ENCODE assay signal across 9 mouse cellular contexts in the genomic region with DNA sequence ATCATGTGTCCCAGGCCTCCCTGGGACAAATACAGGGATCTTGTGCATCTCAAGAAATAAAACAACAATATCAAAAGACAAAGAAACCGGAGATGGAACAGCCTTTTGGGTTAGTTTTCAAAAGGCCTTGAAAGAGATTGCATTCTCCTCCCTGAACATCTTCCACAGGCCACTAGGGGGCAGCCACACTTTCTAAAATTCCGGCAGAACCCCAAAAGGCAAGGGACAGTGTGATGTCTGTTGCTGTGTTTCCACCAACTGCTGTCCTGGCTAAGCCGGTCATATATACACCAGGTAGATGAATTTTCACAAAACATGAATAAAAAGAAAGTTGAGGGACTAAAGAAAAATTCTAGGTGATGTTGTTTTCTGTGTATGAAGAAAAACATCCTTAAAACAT. TPM values are rescaled to one million over a fixed set of nuclear protein-coding genes. Genes with fewer than 3 reads are reported as not detected.
DNase-seq lines count a peak whose midpoint lies in the region; ATAC-seq and TF ChIP-seq lines count a peak whose summit lies in the region.
"Had no signal": no experiment of that assay in that cellular context is flagged by ENCODE, and none has a peak within 500 bp of the region (broad histone marks: within the 10 kb centered on the region; RNA-seq: fewer than 3 reads in every experiment).

No protein-coding gene starts in this region.

- peak; percentile 69 for DNase-seq in hindbrain, embryonic 11.5 days (ENCODE audit: low spot score)
- peak; percentile 38 for DNase-seq in ES-CJ7 (ENCODE audit: low read depth, low spot score)
- DNase-seq in brain, embryonic 18.5 days (ENCODE audit: low read depth, low spot score): peak; percentile 60
- DNase-seq in forebrain, postnatal 0 days: peak; percentile 85
- peak; percentile 31 for DNase-seq in layer of hippocampus, adult 9-10 months (ENCODE audit: low spot score)
- DNase-seq in urinary bladder, postnatal 36 days (ENCODE audit: low spot score in 2 of 2): peak; percentile 14 to 42
- DNase-seq: liver, embryonic 13.5 days had no signal

- no peak overlapping the region for H3K9ac ChIP-seq in hindbrain, embryonic 11.5 days (ENCODE audit: low read depth, low read length)
- H3K9ac ChIP-seq in hindbrain, embryonic 12.5 days: no peak overlapping the region
- H3K9ac ChIP-seq in forebrain, postnatal 0 days: no peak overlapping the region
- H3K9ac ChIP-seq: liver, embryonic 13.5 days had no signal

- peak; percentile 91 for TF ChIP-seq CTCF in forebrain, postnatal 0 days (IDR thresholded peaks at IDR 0.05; ENCODE audit: low read depth)

- no peak for ATAC-seq in hindbrain, embryonic 11.5 days (ENCODE audit: low FRiP score)
- ATAC-seq in hindbrain, embryonic 12.5 days (ENCODE audit: low FRiP score): no peak
- ATAC-seq in forebrain, postnatal 0 days: peak; percentile 59; the same call in 1 of the 2 replicates
- 0 out of 2 replicates have a peak, but pooled peaks have one; percentile 31 for ATAC-seq in megakaryocyte progenitor cell, adult 5-6 weeks (replicated peaks; ENCODE audit: poor library complexity)

- no peaks in the 10 kb centered on the region for H3K9me3 ChIP-seq in hindbrain, embryonic 11.5 days (ENCODE audit: control insufficient read depth, low read length)
- H3K9me3 ChIP-seq in hindbrain, embryonic 12.5 days (replicated peaks): no peaks in the 10 kb centered on the region
- no peaks in the 10 kb centered on the region for H3K9me3 ChIP-seq in forebrain, postnatal 0 days (ENCODE audit: low read length)
- H3K9me3 ChIP-seq: liver, embryonic 13.5 days had no signal

- WGBS in hindbrain, embryonic 11.5 days: 19% methylated on average over 3 of the region's 3 CpGs
- WGBS in hindbrain, embryonic 12.5 days: 27% methylated on average over 3 of the region's 3 CpGs
- whole genome bisulfite sequencing in forebrain, postnatal 0 days: 15% methylated on average over 3 of the region's 3 CpGs

- H3K4me3 ChIP-seq in hindbrain, embryonic 11.5 days (ENCODE audit: low read depth, low read length): no peak overlapping the region
- H3K4me3 ChIP-seq in hindbrain, embryonic 12.5 days: no peak overlapping the region
- no peak overlapping the region for H3K4me3 ChIP-seq in forebrain, postnatal 0 days (ENCODE audit: low read depth, low read length)
- H3K4me3 ChIP-seq: liver, embryonic 13.5 days had no signal

- H3K27ac ChIP-seq in hindbrain, embryonic 11.5 days (ENCODE audit: low read depth, low read length): no peak overlapping the region
- H3K27ac ChIP-seq in hindbrain, embryonic 12.5 days: no peak overlapping the region
- no peak overlapping the region for H3K27ac ChIP-seq in forebrain, postnatal 0 days (ENCODE audit: low read depth, low read length)
- H3K27ac ChIP-seq: liver, embryonic 13.5 days had no signal

- no peaks in the 10 kb centered on the region for H3K27me3 ChIP-seq in hindbrain, embryonic 11.5 days (ENCODE audit: control insufficient read depth, insufficient read depth, low read length)
- H3K27me3 ChIP-seq in hindbrain, embryonic 12.5 days: no peaks in the 10 kb centered on the region
- H3K27me3 ChIP-seq in forebrain, postnatal 0 days (ENCODE audit: insufficient read depth, low read length): no peaks in the 10 kb centered on the region
- H3K27me3 ChIP-seq: liver, embryonic 13.5 days had no signal

- no peak overlapping the region for H3K4me2 ChIP-seq in hindbrain, embryonic 11.5 days (replicated peaks; ENCODE audit: low read depth, low read length)
- no peak overlapping the region for H3K4me2 ChIP-seq in hindbrain, embryonic 12.5 days (replicated peaks)
- H3K4me2 ChIP-seq in forebrain, postnatal 0 days (ENCODE audit: low read depth): no peak overlapping the region
- H3K4me2 ChIP-seq: liver, embryonic 13.5 days had no signal

- H3K4me1 ChIP-seq in hindbrain, embryonic 11.5 days (replicated peaks; ENCODE audit: control insufficient read depth, insufficient read depth, low read length): no peaks in the 10 kb centered on the region
- no peaks in the 10 kb centered on the region for H3K4me1 ChIP-seq in hindbrain, embryonic 12.5 days
- H3K4me1 ChIP-seq in forebrain, postnatal 0 days (ENCODE audit: insufficient read depth): no peaks in the 10 kb centered on the region
- H3K4me1 ChIP-seq: liver, embryonic 13.5 days had no signal

- no peaks in the 10 kb centered on the region for H3K36me3 ChIP-seq in hindbrain, embryonic 11.5 days (ENCODE audit: control insufficient read depth, insufficient read depth, low read length)
- H3K36me3 ChIP-seq in hindbrain, embryonic 12.5 days: no peaks in the 10 kb centered on the region
- H3K36me3 ChIP-seq in forebrain, postnatal 0 days (ENCODE audit: insufficient read depth): no peaks in the 10 kb centered on the region
- H3K36me3 ChIP-seq: liver, embryonic 13.5 days had no signal

RNA-seq across cellular contexts. Expression of gene Dnah9, which starts 46.3 kb away (rescaled TPM):
- 1.3 and 3.4 TPM in 2 replicates for polyA plus RNA-seq in hindbrain, embryonic 11.5 days (2014; fragmentation: Nextera tagmentation; extraction: Ambion mirVana)
- polyA plus RNA-seq in hindbrain, embryonic 12.5 days (2016; fragmentation: Nextera tagmentation; extraction: Ambion mirVana): 2.7 and 3.0 TPM in 2 replicates
- 4.0 and 4.8 TPM in 2 replicates for total RNA-seq in forebrain, postnatal 0 days (2014; rRNA removed)
- 1.7 and 2.3 TPM in 2 replicates for polyA plus RNA-seq in forebrain, postnatal 0 days (2015; fragmentation: Nextera tagmentation; extraction: Ambion mirVana)
- not detected in 2 replicates for total RNA-seq in megakaryocyte progenitor cell, adult 5-6 weeks (2015)
- not detected in 2 replicates for total RNA-seq in megakaryocyte progenitor cell, adult 5-6 weeks (2017)
- polyA plus RNA-seq: liver, embryonic 13.5 days had no signal

Comparison
In these comparisons a context has a peak if more than half of its experiments do, and no peak if none do; other contexts are left out.
1. ATAC-seq: peak in forebrain, postnatal 0 days (single experiment) and megakaryocyte progenitor cell, adult 5-6 weeks (single experiment); none in hindbrain, embryonic 11.5 days (single experiment) and hindbrain, embryonic 12.5 days (single experiment).
2. DNase-seq: peak in every context shown above with its lines; median percentile 85 in forebrain, postnatal 0 days; 69 in hindbrain, embryonic 11.5 days; 60 in brain, embryonic 18.5 days; 38 in ES-CJ7; 31 in layer of hippocampus, adult 9-10 months; 28 in urinary bladder, postnatal 36 days.